In the genomic region with DNA sequence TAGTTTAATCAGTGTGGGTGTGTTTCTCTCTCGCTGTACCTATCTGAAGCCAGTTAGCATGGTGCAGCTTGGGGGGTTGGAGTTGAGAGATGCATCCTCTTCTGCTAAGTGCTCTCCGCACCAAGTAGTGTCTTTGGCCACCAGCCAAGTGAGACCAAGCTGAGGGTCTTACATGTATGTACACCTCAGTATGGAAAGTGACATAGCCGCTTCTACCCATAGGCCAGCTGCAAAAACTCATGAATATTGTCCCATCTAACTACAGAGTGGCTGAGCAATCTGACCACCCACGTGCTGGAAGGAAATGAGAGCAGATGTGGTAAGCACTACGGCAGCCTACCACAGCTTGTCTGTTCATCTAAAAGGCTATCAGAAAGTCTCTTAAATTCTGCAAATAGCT, we compare ENCODE assay signal across 11 mouse cellular contexts.
DNase-seq lines count a peak whose midpoint lies in the region.
"Had no signal": no experiment of that assay in that cellular context is flagged by ENCODE, and none has a peak within 500 bp of the region (broad histone marks: within the 10 kb centered on the region; RNA-seq: fewer than 3 reads in every experiment).

No protein-coding gene starts in this region.

- DNase-seq in heart, adult 11 months: peak; percentile 79
- DNase-seq in heart, postnatal 10 days: no peak
- peak; percentile 31 to 32 for DNase-seq in left cerebral cortex, adult 18-20 months (ENCODE audit: low spot score in 2 of 2)
- DNase-seq in left cerebral cortex, adult 11 months (ENCODE audit: low spot score): no peak
- peak; percentile 76 for DNase-seq in brain, adult 2 months (ENCODE audit: low read depth, low spot score)
- peak; percentile 11 for DNase-seq in left cerebral cortex, postnatal 4 days
- DNase-seq in thymus, postnatal 36 days: no peak
- DNase-seq: cerebellum, adult 18-20 months; gastrocnemius, postnatal 36 days; liver; thymus, postnatal 25 days had no signal

- intact Hi-C loops in heart, postnatal 10 days (cut with DNase I): no loop called here
- intact Hi-C loops in left cerebral cortex, postnatal 4 days (cut with DNase I): loop anchor here (10.0 kb wide), 1 partner anchor 96 kb away; no protein-coding TSS in a partner anchor

Comparison
In these comparisons a context has a peak if more than half of its experiments do, and no peak if none do; other contexts are left out.
1. DNase-seq: peak in heart, adult 11 months (single experiment), left cerebral cortex, adult 18-20 months (2 of 2), brain, adult 2 months (single experiment) and left cerebral cortex, postnatal 4 days (single experiment); none in heart, postnatal 10 days (0 of 2), left cerebral cortex, adult 11 months (single experiment) and thymus, postnatal 36 days (0 of 2).